Mouse (Mus musculus) granulocyte monocyte progenitor cell, adult 5-6 weeks (primary cell): ENCODE data around the gene Acbd5. TPM values are rescaled to one million over a fixed set of nuclear protein-coding genes. Genes with fewer than 3 reads are reported as not detected.

Experiments used
- ATAC-seq: replicated peaks from 2 replicates; pipeline ENCODE4 v1.8.0; 2016; ENCODE audit warnings: mild to moderate bottlenecking, moderate TSS enrichment, inconsistent platforms; ENCODE audit not compliant: poor library complexity, severe bottlenecking
- total RNA-seq, 2 experiments: library from RNA; stranded (forward) in 1 of 2; stranded (reverse) in 1 of 2; fragments of 200-712, 200-1000 nt in 1 of 2; fragments of >200 nt in 1 of 2; fragmentation: Nextera tagmentation in 1 of 2; gene quantifications; 2 replicates each; pipeline ENCODE4 v1.2.3; 2014 to 2017

The Acbd5 gene
- total RNA-seq, 2 experiments from 2014 or later: 34.7 to 40.2 TPM

DNA sequence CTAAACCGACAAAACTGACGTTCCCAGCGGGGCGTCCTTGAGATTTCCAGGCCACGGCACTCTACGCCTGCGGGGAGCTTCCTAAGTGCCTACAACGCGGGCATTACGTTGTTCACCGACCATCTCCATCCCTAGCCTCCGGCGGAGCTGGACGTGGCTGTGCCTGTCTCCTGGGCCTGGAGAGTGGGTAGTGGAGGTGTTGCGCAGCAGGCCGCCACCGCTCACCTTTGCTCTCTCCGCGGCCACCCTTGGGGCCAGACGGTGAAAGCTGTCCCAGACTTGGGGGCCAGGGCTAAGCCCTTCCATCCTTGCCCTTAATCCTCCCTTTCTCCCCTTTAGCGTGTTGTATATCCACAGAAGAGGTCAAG lies 387 bp downstream of the Acbd5 start:
- peak; percentile 12 for ATAC-seq

GRCm38 (mm10) chr2:23068894-23069744 lies 1.2 kb downstream of the Acbd5 start:
- ATAC-seq: peak; percentile 78

- no peak for ATAC-seq
Measured at GRCm38 (mm10) chr2:23070491-23070890, 2.5 kb downstream of the Acbd5 start.

- ATAC-seq: no peak
Measured at GRCm38 (mm10) chr2:23071406-23071805, 3.4 kb downstream of the Acbd5 start.

DNA sequence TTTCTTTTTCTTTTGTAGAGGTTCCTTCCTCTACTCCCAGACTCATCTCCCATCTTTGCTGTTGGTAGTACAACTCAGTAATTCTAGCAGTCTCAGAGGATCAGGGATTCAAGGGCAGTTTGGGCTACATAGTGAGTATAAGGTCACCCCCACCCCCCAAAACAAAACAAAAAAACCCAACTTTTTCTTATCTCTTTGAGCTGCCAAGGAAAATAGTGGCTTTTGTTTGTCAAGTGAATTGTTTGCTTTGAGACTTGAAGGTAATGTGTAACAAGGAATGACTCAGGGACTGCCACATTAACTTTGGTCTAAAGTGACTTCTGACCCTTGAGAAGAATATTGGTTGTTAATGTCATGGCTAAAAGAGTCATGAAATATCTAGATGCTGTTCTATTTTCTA lies 7.9 kb downstream of the Acbd5 start:
- ATAC-seq: no peak

GRCm38 (mm10) chr2:23076783-23077182 lies 8.8 kb downstream of the Acbd5 start:
- no peak for ATAC-seq

DNA sequence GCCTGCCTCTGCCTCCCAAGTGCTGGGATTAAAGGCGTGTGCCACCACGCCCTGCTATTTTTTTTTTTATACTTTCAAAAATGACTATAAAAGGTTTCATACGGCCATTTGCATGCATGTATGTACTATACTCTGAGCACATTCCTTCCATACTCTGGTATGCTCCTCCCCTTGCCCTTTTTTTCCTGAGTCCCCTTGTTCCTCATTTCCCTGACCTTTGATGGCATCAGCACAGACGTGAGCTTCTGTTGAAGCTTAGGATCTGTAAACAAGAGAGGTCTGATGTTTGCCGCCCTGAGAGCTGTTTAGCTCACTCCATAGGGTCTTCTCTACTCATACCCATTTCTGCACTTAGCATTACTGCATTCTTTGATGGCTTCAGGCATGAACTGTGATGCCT lies 9.7 kb downstream of the Acbd5 start:
- peak; percentile 46; the same call in 1 of the 2 replicates for ATAC-seq

- no peak for ATAC-seq
Measured at GRCm38 (mm10) chr2:23078588-23078987, 10.6 kb downstream of the Acbd5 start.

- no peak for ATAC-seq
Measured at GRCm38 (mm10) chr2:23084540-23084939, 16.6 kb downstream of the Acbd5 start.

GRCm38 (mm10) chr2:23092216-23092615 lies 24.2 kb downstream of the Acbd5 start:
- peak; percentile 87 for ATAC-seq

GRCm38 (mm10) chr2:23097028-23097427 lies 29.1 kb downstream of the Acbd5 start:
- ATAC-seq: peak; percentile 72

DNA sequence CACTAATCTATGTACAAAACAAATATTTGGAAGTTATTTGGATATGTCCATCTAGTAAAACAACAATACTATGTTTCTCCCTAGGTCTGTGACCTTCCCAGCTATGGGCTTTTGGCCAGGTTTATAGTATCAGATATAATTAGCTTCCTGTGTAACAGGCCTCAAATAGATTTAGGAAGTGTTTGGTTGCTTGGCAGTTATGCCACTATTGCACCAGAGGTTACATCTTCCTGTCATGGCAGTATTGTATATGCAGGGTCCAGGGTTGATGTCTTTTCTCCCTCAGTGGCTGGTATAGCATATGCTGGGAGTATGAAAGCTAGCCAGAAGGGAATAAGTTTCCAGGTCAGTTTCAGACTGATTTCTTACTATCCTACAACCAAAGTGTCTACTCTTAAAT lies 34.3 kb downstream of the Acbd5 start:
- peak; percentile 58 for ATAC-seq

DNA sequence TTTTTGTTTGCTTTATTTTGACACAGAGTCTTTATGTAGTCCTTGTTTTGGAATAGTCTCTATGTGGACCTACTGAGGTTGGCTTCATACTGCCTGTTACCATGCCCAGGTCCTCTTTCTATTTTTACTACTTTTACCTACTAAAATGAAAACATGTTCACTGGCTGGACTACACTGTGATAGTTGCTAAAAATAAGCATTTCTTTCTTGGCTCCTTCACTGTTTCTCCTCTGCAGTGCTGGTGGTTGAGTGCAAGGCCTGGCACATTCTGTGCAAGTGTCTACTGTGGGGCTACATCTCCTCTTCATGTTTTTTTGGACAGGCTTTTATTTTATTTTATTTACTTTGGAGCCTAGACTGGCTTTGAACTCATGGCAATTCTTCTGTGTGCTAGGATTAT lies 51.6 kb downstream of the Acbd5 start:
- ATAC-seq: no peak

DNA sequence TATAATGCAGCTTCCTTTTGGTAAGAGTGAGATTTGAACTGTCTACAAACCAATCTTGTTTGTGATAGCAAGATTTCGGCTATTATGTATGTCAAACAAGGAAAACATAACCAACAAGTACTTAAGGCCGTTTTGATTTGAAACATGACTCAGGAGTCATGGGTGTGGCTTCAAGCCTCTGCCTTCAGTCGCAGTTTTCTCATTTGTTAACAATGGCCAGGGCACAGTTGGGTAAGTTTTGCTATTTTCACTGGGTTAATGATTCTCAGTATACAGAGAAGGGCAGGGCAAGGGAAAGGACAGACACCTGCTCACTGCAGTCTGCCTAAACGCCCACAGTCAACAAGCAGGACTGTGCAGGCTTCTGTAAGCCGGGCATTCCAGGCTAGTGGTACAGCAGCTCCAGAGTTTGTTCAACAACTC lies 87.2 kb downstream of the Acbd5 start:
- peak; percentile 1; the same call in 1 of the 2 replicates for ATAC-seq

- ATAC-seq: peak; percentile 88
Measured at GRCm38 (mm10) chr2:23155777-23156607, 88.0 kb downstream of the Acbd5 start, which contains the start of the genes Mastl and Yme1l1. Mastl (minus strand) TSS chr2:23156024. Yme1l1 (plus strand) TSS chr2:23156369.

- ATAC-seq: peak; percentile 33
Measured at GRCm38 (mm10) chr2:23156608-23157081, 88.7 kb downstream of the Acbd5 start.

Other genes starting within 250 kb of the Acbd5 start
- gene Pdss1, start 172.6 kb upstream of the Acbd5 start, total RNA-seq (2014; fragmentation: Nextera tagmentation): 37.9 and 53.4 TPM in 2 replicates
- gene Pdss1, start 172.6 kb upstream of the Acbd5 start, total RNA-seq (2017): 24.8 and 37.3 TPM in 2 replicates
- gene Abi1, start 27.9 kb upstream of the Acbd5 start, total RNA-seq (2014; fragmentation: Nextera tagmentation): 64.4 and 103 TPM in 2 replicates
- gene Abi1, start 27.9 kb upstream of the Acbd5 start, total RNA-seq (2017): 88.9 and 110 TPM in 2 replicates
- 5.7 and 8.8 TPM in 2 replicates for gene Mastl, start 87.9 kb downstream of the Acbd5 start, total RNA-seq (2014; fragmentation: Nextera tagmentation)
- gene Mastl, start 87.9 kb downstream of the Acbd5 start, total RNA-seq (2017): 9.4 and 11.9 TPM in 2 replicates
- 69.8 and 71.5 TPM in 2 replicates for gene Yme1l1, start 88.2 kb downstream of the Acbd5 start, total RNA-seq (2014; fragmentation: Nextera tagmentation)
- gene Yme1l1, start 88.2 kb downstream of the Acbd5 start, total RNA-seq (2017): 91.9 and 108 TPM in 2 replicates
- not detected in 2 replicates for gene 4931423N10Rik, start 139.3 kb downstream of the Acbd5 start, total RNA-seq (2014; fragmentation: Nextera tagmentation)
- not detected in 2 replicates for gene 4931423N10Rik, start 139.3 kb downstream of the Acbd5 start, total RNA-seq (2017)